Mouse (Mus musculus) embryonic facial prominence, embryonic 10.5 days (tissue): Measurements from ENCODE around the gene Gm28051. TPM values are rescaled to one million over a fixed set of nuclear protein-coding genes. Genes with fewer than 3 reads are reported as not detected.
A peak's percentile ranks its signal among the peaks of the same experiment; 100 is the strongest.

Source experiments
- DNase-seq: peaks from one replicate; pipeline ENCODE4 v3.0.0-alpha.2; 2017; ENCODE audit warnings: low spot score
- H3K27ac ChIP-seq: fragments of 300-500 bp; sonication (generic); replicated peaks from 2 replicates; pipeline ENCODE4 v1.5.1; 2016; ENCODE audit warnings: mild to moderate bottlenecking
- H3K27me3 ChIP-seq: fragments of 300-500 bp; sonication (generic); replicated peaks from 2 replicates; pipeline ENCODE4 v1.6.1; 2016; ENCODE audit warnings: low read depth, mild to moderate bottlenecking; ENCODE audit not compliant: poor library complexity, severe bottlenecking
- H3K36me3 ChIP-seq: fragments of 300-500 bp; sonication (generic); replicated peaks from 2 replicates; pipeline ENCODE4 v1.6.1; 2016; ENCODE audit warnings: mild to moderate bottlenecking, moderate library complexity
- H3K4me1 ChIP-seq: fragments of 300-500 bp; sonication (generic); 2 replicates; pipeline ENCODE4 v1.6.1; 2016
- H3K4me3 ChIP-seq: fragments of 300-500 bp; sonication (generic); 2 replicates; pipeline ENCODE4 v1.5.1; 2016; ENCODE audit warnings: mild to moderate bottlenecking, moderate library complexity
- H3K9me3 ChIP-seq: fragments of 300-500 bp; sonication (generic); 2 replicates; pipeline ENCODE4 v1.6.1; 2016; ENCODE audit warnings: mild to moderate bottlenecking
- WGBS: fragments of 180-500 bp; shearing (Covaris S2); methylation state at CpG from one replicate; pipeline ENCODE4 v1.1.7; 2016; 5-methylcytosine and 5-hydroxymethylcytosine counted together
- polyA plus RNA-seq: library from polyadenylated mRNA; unstranded; fragments of >200 nt; fragmentation: Nextera tagmentation; extraction: Ambion mirVana; gene quantifications from 2 replicates; pipeline ENCODE4 v1.2.1, GENCODE M21; 2016

The Gm28051 gene
- polyA plus RNA-seq, 1 experiment from 2014 or later = not detected

DNA sequence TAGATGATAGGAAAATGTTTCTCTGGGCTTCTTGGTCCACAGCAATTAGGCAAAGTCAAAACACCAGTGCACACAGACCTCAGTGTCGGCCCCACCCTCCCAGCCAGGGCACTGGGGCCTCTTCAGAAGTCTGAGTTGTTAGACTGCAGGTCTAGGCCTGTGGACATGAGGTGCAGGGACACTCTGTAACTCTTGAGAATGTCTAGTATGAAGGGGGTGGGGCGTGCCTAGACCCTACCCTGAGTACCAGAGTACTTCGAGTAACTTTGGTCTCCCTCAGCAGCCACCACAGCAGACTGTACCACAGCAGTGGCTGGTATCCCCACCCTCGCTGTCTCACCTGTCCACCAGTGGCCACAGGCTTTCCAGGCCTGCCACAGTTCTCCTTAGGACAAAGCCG lies 71.2 kb downstream of the Gm28051 start:
- no peak overlapping the region for H3K4me3 ChIP-seq
- peak overlapping the region; percentile 48; the same call in 1 of the 2 replicates for H3K27ac ChIP-seq
- no peak for DNase-seq
- H3K36me3 ChIP-seq = no peaks in the 10 kb centered on the region
- no peaks in the 10 kb centered on the region for H3K9me3 ChIP-seq
- no peaks in the 10 kb centered on the region for H3K27me3 ChIP-seq
- WGBS = 94% methylated on average over 5 of the region's 5 CpGs
- H3K4me1 ChIP-seq = peaks cover 51% of the 10 kb centered on the region

DNA sequence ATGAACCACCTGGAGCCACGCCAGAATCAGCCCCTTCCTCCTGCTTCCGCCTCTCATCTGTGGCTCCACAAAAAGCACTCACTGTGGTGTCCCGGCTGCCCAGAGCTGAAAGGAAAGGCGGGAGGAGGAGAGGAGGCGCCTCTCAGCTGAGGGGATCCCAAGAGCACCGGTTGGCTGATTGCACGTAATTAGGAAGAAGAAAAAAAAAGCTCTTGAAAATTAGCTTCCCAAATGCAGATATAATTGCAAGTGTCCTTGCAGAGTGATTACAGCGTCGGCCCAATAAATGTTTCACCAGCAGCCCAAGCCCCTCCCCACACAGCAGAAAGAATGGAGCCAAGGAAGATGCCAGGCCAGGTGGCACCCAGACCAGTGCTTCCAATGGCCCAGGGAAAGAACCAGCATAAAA lies 72.0 kb downstream of the Gm28051 start:
- Histone ChIP-seq H3K27me3 (no peaks in the 10 kb centered on the region), H3K36me3 (no peaks in the 10 kb centered on the region), H3K4me3 (no peak overlapping the region), H3K4me1 (peaks cover 45% of the 10 kb centered on the region), H3K27ac (peak overlapping the region; percentile 30; the same call in 1 of the 2 replicates), H3K9me3 (no peaks in the 10 kb centered on the region)
- DNase-seq = no peak
- 54% methylated on average over 9 of the region's 9 CpGs for WGBS

GRCm38 (mm10) chr12:102684720-102685386 lies 72.7 kb downstream of the Gm28051 start:
- H3K4me3 ChIP-seq = no peak overlapping the region
- peak overlapping the region; percentile 30; the same call in 1 of the 2 replicates for H3K27ac ChIP-seq
- peaks cover 46% of the 10 kb centered on the region for H3K4me1 ChIP-seq
- no peaks in the 10 kb centered on the region for H3K9me3 ChIP-seq
- 81% methylated on average over 3 of the region's 3 CpGs for WGBS
- no peaks in the 10 kb centered on the region for H3K36me3 ChIP-seq
- DNase-seq = no peak
- H3K27me3 ChIP-seq = no peaks in the 10 kb centered on the region

DNA sequence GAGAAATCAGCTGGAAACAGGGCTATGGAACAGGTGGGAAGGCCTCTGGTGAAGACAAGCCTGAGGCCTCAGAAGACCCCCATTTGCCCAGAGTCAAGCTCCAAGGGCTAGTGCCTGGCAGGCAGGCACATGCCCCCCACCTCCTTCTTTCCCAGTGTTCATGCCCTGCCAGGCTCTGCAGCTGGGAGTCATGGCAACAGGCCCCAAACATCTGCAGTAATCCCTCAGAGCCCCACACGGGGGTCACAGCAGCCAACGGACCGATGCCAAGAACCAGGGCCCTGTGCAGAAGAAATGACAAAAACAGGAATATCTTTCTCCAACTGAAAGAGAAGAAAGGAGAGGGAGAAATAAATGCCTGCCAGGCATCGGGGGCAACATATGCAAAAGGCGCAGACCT lies 73.6 kb downstream of the Gm28051 start:
- 77% methylated on average over 5 of the region's 5 CpGs for WGBS
- Histone ChIP-seq H3K27ac (peak overlapping the region; percentile 24; the same call in 1 of the 2 replicates), H3K27me3 (no peaks in the 10 kb centered on the region), H3K4me1 (peaks cover 52% of the 10 kb centered on the region), H3K9me3 (no peaks in the 10 kb centered on the region), H3K36me3 (no peaks in the 10 kb centered on the region), H3K4me3 (no peak overlapping the region)
- DNase-seq = no peak

- H3K9me3 ChIP-seq = no peaks in the 10 kb centered on the region
- H3K36me3 ChIP-seq = no peaks in the 10 kb centered on the region
- H3K27me3 ChIP-seq = no peaks in the 10 kb centered on the region
- H3K4me1 ChIP-seq = peaks cover 57% of the 10 kb centered on the region
- WGBS = 83% methylated on average over 6 of the region's 6 CpGs
- no peak for DNase-seq
- H3K4me3 ChIP-seq = no peak overlapping the region
- H3K27ac ChIP-seq = no peak overlapping the region
Observed at GRCm38 (mm10) chr12:102683438-102683837, 74.1 kb downstream of the Gm28051 start.

DNA sequence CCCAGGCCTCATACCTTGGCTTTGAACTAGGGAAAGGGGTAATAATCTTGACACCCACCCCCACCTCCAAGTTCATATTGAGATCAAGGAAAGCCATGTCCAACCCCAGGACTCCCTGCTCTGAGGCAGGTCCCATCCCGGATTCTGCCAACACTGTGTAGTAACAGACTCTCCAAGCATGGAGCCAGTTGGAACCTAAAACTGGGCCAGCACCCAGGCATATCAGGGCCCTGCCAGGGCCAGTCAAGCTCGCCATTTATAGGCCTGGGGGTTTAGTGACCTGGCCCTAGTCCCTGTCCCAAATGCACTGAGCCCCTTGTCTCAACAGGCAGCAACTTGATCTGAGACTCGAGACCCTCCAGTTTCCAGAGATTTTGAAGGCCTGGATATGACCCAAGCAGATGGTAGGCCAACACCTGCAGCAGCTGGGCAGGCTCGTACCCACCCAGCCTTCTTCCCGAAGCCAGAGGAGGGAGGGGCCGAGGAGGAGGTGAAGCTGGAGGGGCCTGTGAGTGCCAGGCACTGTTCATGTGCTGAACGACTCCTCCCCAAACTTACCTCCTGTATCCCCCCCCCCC lies 74.8 kb downstream of the Gm28051 start:
- Histone ChIP-seq H3K9me3 (no peaks in the 10 kb centered on the region), H3K36me3 (no peaks in the 10 kb centered on the region), H3K4me1 (peaks cover 62% of the 10 kb centered on the region), H3K27ac (0 out of 2 replicates have a peak overlapping the region, but pooled peaks have one; percentile 3), H3K4me3 (no peak overlapping the region), H3K27me3 (no peaks in the 10 kb centered on the region)
- no peak for DNase-seq
- WGBS = 86% methylated on average over 7 of the region's 7 CpGs

DNA sequence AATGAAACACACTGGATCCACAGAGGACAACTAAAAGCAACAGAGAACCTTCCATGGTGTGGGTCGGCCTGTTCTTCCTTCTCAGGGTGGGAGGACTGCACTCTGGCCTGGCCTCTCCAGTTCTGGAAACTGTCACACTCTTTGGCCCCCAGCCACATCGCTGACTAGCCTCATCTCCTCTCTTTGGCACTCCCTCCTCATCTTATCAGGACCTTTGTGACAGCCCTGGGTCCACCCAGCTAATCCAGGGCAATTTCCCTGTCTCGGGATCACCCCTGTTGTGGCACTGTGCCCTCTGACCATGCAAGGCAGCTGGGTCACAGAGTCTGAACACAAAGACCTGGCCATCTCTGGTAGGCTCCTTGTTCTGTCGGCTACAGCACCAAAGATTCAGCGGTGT lies 75.5 kb downstream of the Gm28051 start:
- H3K27ac ChIP-seq = no peak overlapping the region
- 88% methylated on average over 5 of the region's 5 CpGs for WGBS
- H3K36me3 ChIP-seq = no peaks in the 10 kb centered on the region
- peaks cover 67% of the 10 kb centered on the region for H3K4me1 ChIP-seq
- H3K27me3 ChIP-seq = no peaks in the 10 kb centered on the region
- no peaks in the 10 kb centered on the region for H3K9me3 ChIP-seq
- no peak for DNase-seq
- no peak overlapping the region for H3K4me3 ChIP-seq

DNA sequence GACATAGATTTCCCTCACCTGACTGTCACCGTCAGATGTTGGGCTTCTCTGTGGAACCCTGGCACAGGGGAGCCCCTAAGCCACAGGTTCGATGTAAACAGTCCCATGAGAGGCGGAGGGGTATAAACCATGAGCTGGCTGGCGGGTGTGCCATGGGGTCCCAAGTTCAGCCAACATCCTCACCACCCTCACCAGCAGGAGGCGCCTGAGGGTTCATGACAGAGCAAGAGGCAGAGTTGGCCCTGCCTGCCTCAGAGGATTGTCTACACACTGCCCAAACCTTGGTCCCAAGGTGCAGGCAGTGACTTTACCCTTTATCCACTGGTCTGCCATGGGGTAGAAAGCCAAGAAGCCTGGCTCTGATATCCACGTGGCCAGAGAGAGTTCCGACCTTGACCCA lies 76.0 kb downstream of the Gm28051 start:
- Histone ChIP-seq H3K36me3 (no peaks in the 10 kb centered on the region), H3K27me3 (no peaks in the 10 kb centered on the region), H3K4me3 (no peak overlapping the region), H3K4me1 (peaks cover 66% of the 10 kb centered on the region), H3K27ac (no peak overlapping the region), H3K9me3 (no peaks in the 10 kb centered on the region)
- no peak for DNase-seq
- 78% methylated on average over 7 of the region's 7 CpGs for WGBS

- WGBS = 46% methylated on average over 6 of the region's 6 CpGs
- Histone ChIP-seq H3K4me3 (no peak overlapping the region), H3K27me3 (no peaks in the 10 kb centered on the region), H3K36me3 (peaks cover 9% of the 10 kb centered on the region), H3K9me3 (no peaks in the 10 kb centered on the region), H3K4me1 (peaks cover 40% of the 10 kb centered on the region), H3K27ac (0 out of 2 replicates have a peak overlapping the region, but pooled peaks have one; percentile 21)
- no peak for DNase-seq
Observed at GRCm38 (mm10) chr12:102678820-102679219, 78.7 kb downstream of the Gm28051 start.

DNA sequence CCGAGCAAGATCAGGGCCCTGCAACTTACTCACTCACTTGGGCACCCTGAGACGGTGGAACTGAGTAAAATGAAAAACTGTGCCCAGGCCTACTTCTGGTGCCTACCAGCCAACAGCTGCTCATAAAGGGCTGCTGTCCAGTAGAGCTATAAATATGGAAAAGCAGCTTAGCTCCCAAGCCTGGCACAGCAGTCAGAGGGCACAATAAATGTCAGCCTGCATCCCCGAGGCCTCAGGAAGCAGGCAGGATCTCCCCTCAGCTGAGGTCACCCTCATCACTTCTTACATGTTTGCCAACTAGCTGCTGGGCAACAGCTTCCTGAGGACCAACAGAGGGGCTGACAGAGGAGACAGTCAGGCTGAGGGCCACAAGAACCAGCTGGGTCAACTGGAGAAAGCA lies 80.5 kb downstream of the Gm28051 start:
- no peak for DNase-seq
- H3K27me3 ChIP-seq = no peaks in the 10 kb centered on the region
- H3K27ac ChIP-seq = no peak overlapping the region; the same call in 1 of the 2 replicates
- WGBS = 92% methylated on average over 3 of the region's 3 CpGs
- no peak overlapping the region for H3K4me3 ChIP-seq
- H3K4me1 ChIP-seq = peaks cover 36% of the 10 kb centered on the region
- H3K36me3 ChIP-seq = peaks cover 9% of the 10 kb centered on the region
- no peaks in the 10 kb centered on the region for H3K9me3 ChIP-seq

DNA sequence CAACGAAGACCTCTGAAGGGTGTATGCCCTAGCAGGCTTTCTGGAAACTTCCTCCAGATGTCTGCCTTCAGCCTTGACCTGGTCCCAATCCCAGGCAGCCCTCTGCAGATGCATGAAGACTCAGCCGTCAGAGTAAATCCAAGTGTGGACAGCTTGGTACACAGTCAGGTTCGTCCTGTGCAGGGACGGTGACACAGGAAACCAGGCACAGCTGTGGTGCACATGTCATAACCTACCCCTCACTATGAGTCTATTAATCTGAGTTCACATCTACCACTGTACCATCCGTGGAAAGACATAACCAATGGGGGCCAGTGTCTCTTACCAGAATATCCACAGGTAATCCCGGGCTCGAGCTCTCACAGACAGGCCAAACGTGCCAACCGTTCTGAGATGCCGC lies 83.0 kb downstream of the Gm28051 start:
- Histone ChIP-seq H3K4me3 (no peak overlapping the region), H3K9me3 (no peaks in the 10 kb centered on the region), H3K36me3 (peaks cover 9% of the 10 kb centered on the region), H3K4me1 (peaks cover 48% of the 10 kb centered on the region), H3K27ac (no peak overlapping the region), H3K27me3 (no peaks in the 10 kb centered on the region)
- WGBS = 91% methylated on average over 10 of the region's 10 CpGs
- no peak for DNase-seq

DNA sequence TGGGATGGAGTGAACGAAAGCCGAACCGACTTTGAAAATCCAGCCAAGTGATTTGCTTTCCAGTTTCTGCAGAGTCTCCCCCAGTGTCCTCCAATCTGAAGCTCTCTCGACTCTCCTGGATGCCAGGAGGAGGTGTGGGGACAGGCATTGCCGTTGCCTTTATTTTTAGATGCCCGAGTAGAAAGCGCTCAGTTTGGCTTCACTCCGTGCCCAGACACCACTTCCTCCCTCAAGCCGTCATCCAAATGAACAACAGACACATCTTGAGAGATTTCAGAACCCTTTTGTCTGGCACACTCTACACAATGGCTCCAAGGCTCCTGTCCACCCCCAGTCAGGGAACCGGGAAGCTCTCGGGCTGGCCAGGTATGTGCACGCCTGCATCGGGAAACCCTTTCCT lies 83.4 kb downstream of the Gm28051 start:
- H3K4me1 ChIP-seq = peaks cover 48% of the 10 kb centered on the region
- H3K36me3 ChIP-seq = peaks cover 9% of the 10 kb centered on the region
- H3K4me3 ChIP-seq = no peak overlapping the region
- no peak overlapping the region for H3K27ac ChIP-seq
- no peaks in the 10 kb centered on the region for H3K27me3 ChIP-seq
- no peak for DNase-seq
- WGBS = 92% methylated on average over 13 of the region's 13 CpGs
- H3K9me3 ChIP-seq = no peaks in the 10 kb centered on the region
